Mouse (Mus musculus) limb, embryonic 14.5 days (tissue): ENCODE results near the gene Klf2. TPM values are rescaled to one million over a fixed set of nuclear protein-coding genes. Genes with fewer than 3 reads are reported as not detected.

Source experiments
- ATAC-seq: fragments of 200-750 bp; cut with Nextera tagmentation; 2 replicates; pipeline ENCODE4 v1.8.0; 2017; ENCODE audit warnings: low read depth, moderate number of reproducible peaks, moderate TSS enrichment; ENCODE audit not compliant: low FRiP score
- DNase-seq: peaks from one replicate; pipeline ENCODE4 v3.0.0-alpha.2; 2015; ENCODE audit warnings: low spot score
- H3K27ac ChIP-seq: fragments of 300-500 bp; sonication (generic); replicated peaks from 2 replicates; pipeline ENCODE4 v1.5.1; 2014; ENCODE audit warnings: low read depth, mild to moderate bottlenecking, low read length, moderate library complexity, mixed read lengths
- H3K27me3 ChIP-seq: fragments of 300-500 bp; sonication (generic); 2 replicates; pipeline ENCODE4 v1.6.1; 2014; ENCODE audit warnings: low read length, mixed read lengths; ENCODE audit not compliant: control insufficient read depth, insufficient read depth
- H3K36me3 ChIP-seq: fragments of 300-500 bp; sonication (generic); 2 replicates; pipeline ENCODE4 v1.6.1; 2014; ENCODE audit warnings: mild to moderate bottlenecking, low read length, moderate library complexity, mixed read lengths; ENCODE audit not compliant: control insufficient read depth, insufficient read depth
- H3K4me1 ChIP-seq: fragments of 300-500 bp; sonication (generic); 2 replicates; pipeline ENCODE4 v1.6.1; 2014; ENCODE audit warnings: antibody characterized with exemption, low read length, mixed read lengths; ENCODE audit not compliant: control insufficient read depth, insufficient read depth
- H3K4me2 ChIP-seq: fragments of 300-500 bp; sonication (generic); replicated peaks from 2 replicates; pipeline ENCODE4 v1.6.1; 2014; ENCODE audit warnings: low read depth, mild to moderate bottlenecking, low read length, moderate library complexity; ENCODE audit not compliant: severe bottlenecking
- H3K4me3 ChIP-seq: fragments of 300-500 bp; sonication (generic); replicated peaks from 2 replicates; pipeline ENCODE4 v1.5.1; 2014; ENCODE audit warnings: low read length
- H3K9ac ChIP-seq: fragments of 300-500 bp; sonication (generic); 2 replicates; pipeline ENCODE4 v1.6.1; 2014; ENCODE audit warnings: mild to moderate bottlenecking, low read depth, low read length, moderate library complexity; ENCODE audit not compliant: severe bottlenecking
- H3K9me3 ChIP-seq: fragments of 300-500 bp; sonication (generic); 2 replicates; pipeline ENCODE4 v1.6.1; 2016; ENCODE audit warnings: low read length; ENCODE audit not compliant: control insufficient read depth
- POLR2A ChIP-seq: fragments of 200-500 bp; IDR thresholded peaks from 2 replicates; pipeline ENCODE4 v1.8.0; 2012; ENCODE audit warnings: inconsistent platforms, mild to moderate bottlenecking, moderate library complexity, borderline replicate concordance; ENCODE audit not compliant: insufficient read depth, insufficient read length; ENCODE audit errors: extremely low read depth
- WGBS: fragments of 180-500 bp; shearing (Covaris S2); extraction: QIAGEN DNeasy Blood & Tissue Kit; methylation state at CpG from one replicate; pipeline ENCODE4 v1.1.7; 2014; 5-methylcytosine and 5-hydroxymethylcytosine counted together
- polyA plus RNA-seq, 2 experiments: library from polyadenylated mRNA; depleted of rRNA in 1 of 2; stranded (reverse) in 1 of 2; unstranded in 1 of 2; fragments of >200 nt; fragmentation: Nextera tagmentation in 1 of 2; extraction: Ambion mirVana in 1 of 2; gene quantifications; 2 replicates each; pipeline versions ENCODE4 v1.2.1 to v1.2.3; 2012 to 2014

Gene Klf2
- polyA plus RNA-seq, 2 experiments: 20.1 to 36.7 TPM

DNA sequence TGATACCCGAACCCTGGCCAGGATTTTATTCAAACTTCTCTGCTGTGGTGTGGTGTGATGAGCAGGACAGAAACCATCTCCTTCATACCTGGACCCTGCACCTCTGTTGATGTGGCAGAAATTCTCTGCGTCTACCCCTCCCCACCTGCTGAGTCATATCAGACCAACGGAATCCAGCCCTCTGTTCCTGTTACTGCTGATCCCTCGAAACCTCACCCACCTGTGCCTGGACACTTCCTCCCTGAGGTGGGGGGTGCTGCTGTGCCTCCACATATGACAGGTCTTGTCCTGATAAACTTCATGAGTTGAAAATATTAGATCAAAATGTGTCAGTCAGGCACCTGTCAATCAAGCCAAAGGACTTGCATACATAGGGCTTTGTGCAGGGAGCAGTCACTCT, 33.5 kb upstream of the Klf2 start:
- no peaks in the 10 kb centered on the region for H3K27me3 ChIP-seq
- no peak overlapping the region for H3K27ac ChIP-seq
- DNase-seq: no peak
- no peak for TF ChIP-seq POLR2A
- H3K9me3 ChIP-seq: no peaks in the 10 kb centered on the region
- H3K9ac ChIP-seq: no peak overlapping the region
- ATAC-seq: no peak
- no peaks in the 10 kb centered on the region for H3K4me1 ChIP-seq
- no peak overlapping the region for H3K4me3 ChIP-seq
- no peaks in the 10 kb centered on the region for H3K36me3 ChIP-seq
- 65% methylated on average over 4 of the region's 4 CpGs for WGBS
- H3K4me2 ChIP-seq: no peak overlapping the region

GRCm38 (mm10) chr8:72289051-72289450, 29.8 kb upstream of the Klf2 start:
- no peak overlapping the region for H3K4me3 ChIP-seq
- H3K27me3 ChIP-seq: no peaks in the 10 kb centered on the region
- no peak overlapping the region for H3K27ac ChIP-seq
- H3K9me3 ChIP-seq: no peaks in the 10 kb centered on the region
- TF ChIP-seq POLR2A: no peak
- DNase-seq (no peak), ATAC-seq (0 out of 2 replicates have a peak, but pooled peaks have one; percentile 50)
- H3K9ac ChIP-seq: no peak overlapping the region
- H3K4me1 ChIP-seq: no peaks in the 10 kb centered on the region
- no peaks in the 10 kb centered on the region for H3K36me3 ChIP-seq
- no peak overlapping the region for H3K4me2 ChIP-seq

- Histone ChIP-seq H3K4me1 (peaks cover 12% of the 10 kb centered on the region), H3K36me3 (no peaks in the 10 kb centered on the region), H3K9ac (no peak overlapping the region), H3K27me3 (no peaks in the 10 kb centered on the region), H3K27ac (no peak overlapping the region), H3K4me3 (no peak overlapping the region), H3K9me3 (no peaks in the 10 kb centered on the region), H3K4me2 (no peak overlapping the region)
- no peak for ATAC-seq
- no peak for TF ChIP-seq POLR2A
- 62% methylated on average over 2 of the region's 2 CpGs for WGBS
- DNase-seq: no peak
These were observed 27.7 kb upstream of the Klf2 start for GRCm38 (mm10) chr8:72291104-72291503.

DNA sequence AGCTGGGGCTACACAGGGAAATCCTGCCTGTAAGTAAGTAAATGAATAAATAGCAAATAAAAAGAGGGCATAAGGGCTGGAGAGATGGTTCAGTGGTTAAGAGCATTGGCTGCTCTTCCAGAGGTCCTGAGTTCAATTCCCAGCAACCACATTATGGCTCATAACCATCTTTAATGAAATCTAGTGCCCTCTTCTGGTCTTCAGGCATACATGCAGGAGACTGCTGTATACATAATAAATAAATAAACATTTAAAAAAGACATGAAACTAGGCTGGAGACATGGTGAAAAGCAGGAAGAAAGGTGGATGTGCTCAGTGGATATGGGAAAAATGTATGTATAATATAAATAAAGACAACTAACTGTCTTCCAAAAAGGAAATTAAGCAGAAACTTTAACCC, 25.5 kb upstream of the Klf2 start:
- H3K9me3 ChIP-seq: no peaks in the 10 kb centered on the region
- no peak for TF ChIP-seq POLR2A

DNA sequence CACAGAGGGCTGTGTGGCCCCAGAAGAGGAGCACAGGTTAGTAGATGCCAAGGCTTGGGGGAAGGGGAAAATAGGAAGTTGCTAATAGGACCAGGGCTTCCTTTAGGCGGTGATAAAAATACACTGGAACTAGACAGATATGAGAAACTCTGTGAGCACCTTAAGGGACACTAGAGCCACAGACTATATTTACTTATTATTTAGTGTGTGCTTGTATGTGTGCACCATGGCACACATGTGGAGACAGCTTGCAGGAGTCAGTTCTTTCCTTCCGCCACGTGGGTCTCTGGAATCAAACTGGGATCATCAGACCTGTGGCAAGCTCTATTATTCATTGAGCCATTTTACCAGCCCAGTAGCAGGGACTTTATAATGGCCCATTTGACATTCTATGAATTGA, 23.7 kb upstream of the Klf2 start:
- peak overlapping the region; percentile 85 for H3K27ac ChIP-seq
- H3K36me3 ChIP-seq: no peaks in the 10 kb centered on the region
- H3K4me3 ChIP-seq: no peak overlapping the region
- no peaks in the 10 kb centered on the region for H3K27me3 ChIP-seq
- no peak overlapping the region for H3K9ac ChIP-seq
- WGBS: 62% methylated on average over 3 of the region's 3 CpGs
- peaks cover 13% of the 10 kb centered on the region for H3K4me1 ChIP-seq
- no peak for DNase-seq
- no peak; the same call in 1 of the 2 replicates for ATAC-seq
- H3K4me2 ChIP-seq: no peak overlapping the region; the same call in 1 of the 2 replicates
- H3K9me3 ChIP-seq: no peaks in the 10 kb centered on the region
- no peak for TF ChIP-seq POLR2A

More for the DNA sequence above, 25.5 kb upstream of the Klf2 start:
- no peaks in the 10 kb centered on the region for H3K27me3 ChIP-seq
- no peak overlapping the region for H3K4me2 ChIP-seq
- H3K27ac ChIP-seq: no peak overlapping the region
- ATAC-seq: no peak
- no peak overlapping the region for H3K4me3 ChIP-seq
- no peak overlapping the region for H3K9ac ChIP-seq
- peaks cover 13% of the 10 kb centered on the region for H3K4me1 ChIP-seq
- no peak for DNase-seq
- H3K36me3 ChIP-seq: no peaks in the 10 kb centered on the region

GRCm38 (mm10) chr8:72295679-72296078, 23.2 kb upstream of the Klf2 start:
- Histone ChIP-seq H3K4me3 (no peak overlapping the region), H3K27me3 (no peaks in the 10 kb centered on the region), H3K36me3 (no peaks in the 10 kb centered on the region), H3K9me3 (no peaks in the 10 kb centered on the region), H3K4me2 (peak overlapping the region; percentile 17; the same call in 1 of the 2 replicates), H3K9ac (no peak overlapping the region), H3K27ac (peak overlapping the region; percentile 85), H3K4me1 (peaks cover 13% of the 10 kb centered on the region)
- no peak for TF ChIP-seq POLR2A
- DNase-seq (peak; percentile 93), ATAC-seq (peak; percentile 92)
- WGBS: 16% methylated on average over 8 of the region's 8 CpGs
